17 mouse cellular contexts compared by ENCODE assay signal in the genomic region with DNA sequence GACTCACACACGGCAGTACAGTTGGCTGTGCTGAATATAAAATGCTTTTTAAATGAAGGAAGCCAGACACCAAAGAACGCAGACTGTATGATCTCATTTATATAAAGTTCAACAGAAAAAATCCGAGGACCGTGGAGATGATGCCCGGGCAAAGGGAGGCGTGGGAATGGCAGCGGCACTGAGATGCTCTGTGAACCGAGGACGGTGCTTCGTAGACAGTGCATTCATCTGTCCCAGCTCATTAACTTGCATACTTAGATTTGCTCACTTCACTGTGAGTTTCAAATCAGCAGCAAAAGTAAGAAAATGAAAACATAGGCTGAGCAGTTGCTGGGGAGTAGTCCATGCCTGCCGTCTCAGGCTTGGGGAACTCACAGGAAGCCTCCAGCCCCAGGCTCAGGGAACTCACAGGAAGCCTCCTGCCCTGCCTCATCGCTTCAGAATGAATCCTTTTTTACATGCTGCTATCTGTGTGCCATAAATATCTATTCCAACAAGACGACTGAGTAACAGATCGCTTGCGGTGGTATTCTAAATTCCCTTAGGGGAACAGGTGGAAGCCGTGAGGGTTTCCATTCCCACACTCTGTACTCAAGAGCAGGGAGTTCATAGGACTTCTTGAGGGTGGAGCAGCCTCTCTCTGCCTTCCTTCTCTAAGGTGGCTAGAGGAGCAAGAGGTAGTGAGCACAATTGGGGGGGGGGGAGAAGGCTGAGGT. TPM values are rescaled to one million over a fixed set of nuclear protein-coding genes. Genes with fewer than 3 reads are reported as not detected.
DNase-seq lines count a peak whose midpoint lies in the region; ATAC-seq and TF ChIP-seq lines count a peak whose summit lies in the region.
"Had no signal": no experiment of that assay in that cellular context is flagged by ENCODE, and none has a peak within 500 bp of the region (broad histone marks: within the 10 kb centered on the region; RNA-seq: fewer than 3 reads in every experiment).

No protein-coding gene starts in this region.

- H3K36me3 ChIP-seq in kidney, adult 2 months (ENCODE audit: control insufficient read depth, insufficient read depth, low read length): peaks cover 7% of the 10 kb centered on the region
- no peaks in the 10 kb centered on the region for H3K36me3 ChIP-seq in neural tube, embryonic 13.5 days
- H3K36me3 ChIP-seq: embryonic facial prominence, embryonic 13.5 days; lung, embryonic 15.5 days had no signal

- H3K9me3 ChIP-seq in neural tube, embryonic 13.5 days: no peaks in the 10 kb centered on the region
- H3K9me3 ChIP-seq: embryonic facial prominence, embryonic 13.5 days; lung, embryonic 15.5 days had no signal

- TF ChIP-seq CTCF in kidney, adult 2 months (conservative IDR thresholded peaks at IDR 0.05; ENCODE audit: insufficient read depth, insufficient read length, low read depth, low read length): no peak
- no peak for TF ChIP-seq CTCF in cerebellum, adult 2 months (IDR thresholded peaks at IDR 0.05; ENCODE audit: borderline replicate concordance, insufficient read depth, low read depth, low read length)

- peaks cover 4% of the 10 kb centered on the region; the same call in 1 of the 2 replicates for H3K4me1 ChIP-seq in kidney, adult 2 months (ENCODE audit: control insufficient read depth, insufficient read depth, low read length)
- peaks cover 17% of the 10 kb centered on the region for H3K4me1 ChIP-seq in neural tube, embryonic 13.5 days (replicated peaks)
- peaks cover 2% of the 10 kb centered on the region; the same call in 1 of the 2 replicates for H3K4me1 ChIP-seq in cerebellum, adult 2 months (ENCODE audit: control insufficient read depth, insufficient read depth, low read length)
- H3K4me1 ChIP-seq: lung, embryonic 15.5 days had no signal

- 39% methylated on average over 16 of the region's 16 CpGs for whole genome bisulfite sequencing in kidney, adult 2 months
- WGBS in neural tube, embryonic 13.5 days: 58% methylated on average over 16 of the region's 16 CpGs
- WGBS in cerebellum, adult 2 months: 60% methylated on average over 16 of the region's 16 CpGs

- intact Hi-C loops in gastrocnemius, postnatal 14 days (cut with DNase I; ENCODE audit: low total_unique reads): no loop called here

- peak; percentile 42; the same call in 1 of the 2 replicates for ATAC-seq in neural tube, embryonic 13.5 days (ENCODE audit: low read depth)
- ATAC-seq: forebrain, embryonic 14.5 days had no signal

- no peaks in the 10 kb centered on the region for H3K27me3 ChIP-seq in kidney, adult 2 months (replicated peaks; ENCODE audit: control insufficient read depth, insufficient read depth, low read length)
- H3K27me3 ChIP-seq in neural tube, embryonic 13.5 days: no peaks in the 10 kb centered on the region
- H3K27me3 ChIP-seq in cerebellum, adult 2 months (ENCODE audit: control insufficient read depth, insufficient read depth, low read length): no peaks in the 10 kb centered on the region
- H3K27me3 ChIP-seq: embryonic facial prominence, embryonic 13.5 days; lung, embryonic 15.5 days had no signal

- H3K4me2 ChIP-seq in neural tube, embryonic 13.5 days: no peak overlapping the region
- H3K4me2 ChIP-seq: embryonic facial prominence, embryonic 13.5 days; liver, embryonic 11.5 days; lung, embryonic 15.5 days had no signal

- DNase-seq in gastrocnemius, adult 18-20 months (ENCODE audit: low spot score): peak; percentile 22
- no peak for DNase-seq in gastrocnemius, postnatal 14 days
- peak; percentile 30 for DNase-seq in kidney, adult 2 months
- DNase-seq in kidney, adult 11 months: no peak
- DNase-seq in neural tube, embryonic 10.5 days (ENCODE audit: extremely low spot score, low spot score): no peak
- DNase-seq in cerebellum, adult 2 months: no peak
- no peak for DNase-seq in adrenal gland, adult 2 months
- DNase-seq: adrenal gland, postnatal 36 days; cerebellum, postnatal 36 days; gastrocnemius, postnatal 25 days; right cerebral cortex, postnatal 14 days; thymus, postnatal 4 days had no signal

- no peak for TF ChIP-seq POLR2A in kidney, adult 2 months (IDR thresholded peaks at IDR 0.05; ENCODE audit: low read depth, low read length)
- TF ChIP-seq POLR2A in cerebellum, adult 2 months (IDR thresholded peaks at IDR 0.05; ENCODE audit: borderline replicate concordance, insufficient read depth, low read length): no peak

- H3K4me3 ChIP-seq in kidney, adult 2 months (ENCODE audit: insufficient read depth, low read depth, low read length): no peak overlapping the region
- no peak overlapping the region for H3K4me3 ChIP-seq in neural tube, embryonic 13.5 days
- H3K4me3 ChIP-seq in cerebellum, adult 2 months (replicated peaks; ENCODE audit: insufficient read depth, low read depth, low read length): no peak overlapping the region
- H3K4me3 ChIP-seq: embryonic facial prominence, embryonic 13.5 days; lung, embryonic 15.5 days had no signal

- H3K9ac ChIP-seq in neural tube, embryonic 13.5 days: no peak overlapping the region
- H3K9ac ChIP-seq: embryonic facial prominence, embryonic 13.5 days; lung, embryonic 15.5 days had no signal

- no peak overlapping the region for H3K27ac ChIP-seq in kidney, adult 2 months (ENCODE audit: insufficient read depth, low read depth, low read length)
- 0 out of 2 replicates have a peak overlapping the region, but pooled peaks have one; percentile 7 for H3K27ac ChIP-seq in neural tube, embryonic 13.5 days (replicated peaks)
- no peak overlapping the region for H3K27ac ChIP-seq in cerebellum, adult 2 months (ENCODE audit: insufficient read depth, low read length)
- H3K27ac ChIP-seq: embryonic facial prominence, embryonic 13.5 days; lung, embryonic 15.5 days had no signal

RNA-seq across cellular contexts. Expression of a gene that starts 52.1 kb away (rescaled TPM):
- total RNA-seq in gastrocnemius, adult 18-20 months (2021): 1 to 10 TPM; 7.1 to 8.8 TPM
- 10 to 100 TPM in 1 of 2 experiments, 1 to 10 TPM in 1; 9.0 to 10.3 TPM for total RNA-seq in gastrocnemius, postnatal 14 days (2021)
- 75.7 and 76.4 TPM in 2 replicates for polyA plus RNA-seq in kidney, adult 2 months (2012; rRNA removed)
- 15.4 and 16.2 TPM in 2 replicates for polyA plus RNA-seq in neural tube, embryonic 13.5 days (2015; fragmentation: Nextera tagmentation; extraction: Ambion mirVana)
- 55.9 and 61.9 TPM in 2 replicates for polyA plus RNA-seq in cerebellum, adult 2 months (2012; rRNA removed)
- 10 to 100 TPM; 28.6 to 32.9 TPM for total RNA-seq in adrenal gland, adult 2 months (2021)
- 8.6 and 8.9 TPM in 2 replicates for polyA plus RNA-seq in adrenal gland, adult 2 months (2012; rRNA removed)

Comparison
In these comparisons a context has a peak if more than half of its experiments do, and no peak if none do; other contexts are left out.
1. DNase-seq: peak in gastrocnemius, adult 18-20 months (single experiment) and kidney, adult 2 months (single experiment); none in gastrocnemius, postnatal 14 days (single experiment), kidney, adult 11 months (single experiment), neural tube, embryonic 10.5 days (single experiment), cerebellum, adult 2 months (0 of 2) and adrenal gland, adult 2 months (single experiment).